Mouse (Mus musculus) stomach, embryonic 15.5 days (tissue): Measurements from ENCODE around the gene Hip1r. TPM values are rescaled to one million over a fixed set of nuclear protein-coding genes. Genes with fewer than 3 reads are reported as not detected.

Experiments used
- ATAC-seq: fragments of 200-750 bp; cut with Nextera tagmentation; 2 replicates; pipeline ENCODE4 v1.8.0; 2017; ENCODE audit warnings: low read depth, moderate number of reproducible peaks, moderate TSS enrichment; ENCODE audit not compliant: insufficient read depth, low FRiP score
- H3K27ac ChIP-seq: fragments of 300-500 bp; sonication (generic); 2 replicates; pipeline ENCODE4 v1.5.1; 2015; ENCODE audit warnings: mild to moderate bottlenecking, inconsistent platforms
- H3K27me3 ChIP-seq: fragments of 300-500 bp; sonication (generic); replicated peaks from 2 replicates; pipeline ENCODE4 v1.6.1; 2015; ENCODE audit warnings: inconsistent platforms
- H3K36me3 ChIP-seq: fragments of 300-500 bp; sonication (generic); 2 replicates; pipeline ENCODE4 v1.6.1; 2015; ENCODE audit warnings: inconsistent platforms
- H3K4me1 ChIP-seq: fragments of 300-500 bp; sonication (generic); 2 replicates; pipeline ENCODE4 v1.6.1; 2015; ENCODE audit warnings: inconsistent platforms
- H3K4me2 ChIP-seq: fragments of 300-500 bp; sonication (generic); 2 replicates; pipeline ENCODE4 v1.6.1; 2015; ENCODE audit warnings: mild to moderate bottlenecking, inconsistent platforms
- H3K4me3 ChIP-seq: fragments of 300-500 bp; sonication (generic); replicated peaks from 2 replicates; pipeline ENCODE4 v1.5.1; 2015; ENCODE audit warnings: inconsistent platforms
- H3K9ac ChIP-seq: fragments of 300-500 bp; sonication (generic); 2 replicates; pipeline ENCODE4 v1.6.1; 2015; ENCODE audit warnings: inconsistent platforms
- H3K9me3 ChIP-seq: fragments of 300-500 bp; sonication (generic); 2 replicates; pipeline ENCODE4 v1.6.1; 2016; ENCODE audit warnings: inconsistent platforms
- WGBS: fragments of 180-500 bp; shearing (Covaris S2); methylation state at CpG from one replicate; pipeline ENCODE4 v1.1.7; 2015; 5-methylcytosine and 5-hydroxymethylcytosine counted together
- polyA plus RNA-seq: library from polyadenylated mRNA; unstranded; fragments of >200 nt; fragmentation: Nextera tagmentation; extraction: Ambion mirVana; gene quantifications from 2 replicates; pipeline ENCODE4 v1.2.1, GENCODE M21; 2015

The Hip1r gene
- polyA plus RNA-seq, 1 experiment from 2014 or later = 27.0 TPM

- no peak overlapping the region for H3K9ac ChIP-seq
- H3K27me3 ChIP-seq = no peaks in the 10 kb centered on the region
- no peak overlapping the region for H3K27ac ChIP-seq
- ATAC-seq = no peak
- H3K36me3 ChIP-seq = no peaks in the 10 kb centered on the region
- no peaks in the 10 kb centered on the region for H3K9me3 ChIP-seq
- 55% methylated on average over 5 of the region's 5 CpGs for WGBS
- H3K4me2 ChIP-seq = no peak overlapping the region
- no peak overlapping the region for H3K4me3 ChIP-seq
- H3K4me1 ChIP-seq = no peaks in the 10 kb centered on the region
Measured at GRCm38 (mm10) chr5:123952365-123953045, 20.9 kb upstream of the Hip1r start.

- no peak overlapping the region for H3K9ac ChIP-seq
- H3K4me3 ChIP-seq = no peak overlapping the region
- no peaks in the 10 kb centered on the region for H3K27me3 ChIP-seq
- no peak overlapping the region for H3K27ac ChIP-seq
- no peaks in the 10 kb centered on the region for H3K36me3 ChIP-seq
- H3K4me1 ChIP-seq = no peaks in the 10 kb centered on the region
- 95% methylated on average over 8 of the region's 8 CpGs for WGBS
- H3K9me3 ChIP-seq = no peaks in the 10 kb centered on the region
- no peak overlapping the region for H3K4me2 ChIP-seq
- no peak for ATAC-seq
Measured at GRCm38 (mm10) chr5:123957213-123957612, 16.2 kb upstream of the Hip1r start.

- H3K9ac ChIP-seq = no peak overlapping the region
- H3K36me3 ChIP-seq = no peaks in the 10 kb centered on the region
- H3K4me3 ChIP-seq = no peak overlapping the region
- H3K27ac ChIP-seq = no peak overlapping the region
- WGBS = 73% methylated on average over 3 of the region's 3 CpGs
- no peaks in the 10 kb centered on the region for H3K27me3 ChIP-seq
- H3K9me3 ChIP-seq = no peaks in the 10 kb centered on the region
- H3K4me2 ChIP-seq = no peak overlapping the region
- H3K4me1 ChIP-seq = no peaks in the 10 kb centered on the region
- ATAC-seq = no peak
Measured at GRCm38 (mm10) chr5:123959018-123959417, 14.4 kb upstream of the Hip1r start.

GRCm38 (mm10) chr5:123960129-123960528 is 13.3 kb upstream of the Hip1r start:
- Histone ChIP-seq H3K4me1 (no peaks in the 10 kb centered on the region), H3K9ac (no peak overlapping the region), H3K9me3 (no peaks in the 10 kb centered on the region), H3K4me2 (no peak overlapping the region), H3K36me3 (no peaks in the 10 kb centered on the region), H3K27ac (no peak overlapping the region), H3K27me3 (no peaks in the 10 kb centered on the region), H3K4me3 (no peak overlapping the region)
- 50% methylated on average over 8 of the region's 8 CpGs for WGBS
- no peak for ATAC-seq

GRCm38 (mm10) chr5:123961046-123961445 is 12.4 kb upstream of the Hip1r start:
- Histone ChIP-seq H3K4me1 (no peaks in the 10 kb centered on the region), H3K9ac (no peak overlapping the region), H3K27ac (no peak overlapping the region), H3K36me3 (no peaks in the 10 kb centered on the region), H3K4me3 (no peak overlapping the region), H3K27me3 (no peaks in the 10 kb centered on the region), H3K9me3 (no peaks in the 10 kb centered on the region), H3K4me2 (no peak overlapping the region)
- 80% methylated on average over 12 of the region's 12 CpGs for WGBS
- ATAC-seq = no peak

GRCm38 (mm10) chr5:123964208-123964607 is 9.2 kb upstream of the Hip1r start:
- no peak overlapping the region for H3K9ac ChIP-seq
- no peak overlapping the region for H3K4me3 ChIP-seq
- H3K36me3 ChIP-seq = no peaks in the 10 kb centered on the region
- H3K27ac ChIP-seq = no peak overlapping the region
- 88% methylated on average over 4 of the region's 4 CpGs for WGBS
- H3K4me2 ChIP-seq = no peak overlapping the region
- H3K4me1 ChIP-seq = no peaks in the 10 kb centered on the region
- no peaks in the 10 kb centered on the region for H3K9me3 ChIP-seq
- ATAC-seq = no peak
- no peaks in the 10 kb centered on the region for H3K27me3 ChIP-seq

- Histone ChIP-seq H3K36me3 (no peaks in the 10 kb centered on the region), H3K27me3 (no peaks in the 10 kb centered on the region), H3K4me1 (no peaks in the 10 kb centered on the region), H3K9me3 (no peaks in the 10 kb centered on the region), H3K27ac (no peak overlapping the region), H3K4me2 (no peak overlapping the region), H3K9ac (no peak overlapping the region), H3K4me3 (no peak overlapping the region)
- WGBS = 63% methylated on average over 2 of the region's 2 CpGs
- ATAC-seq = no peak
Measured at GRCm38 (mm10) chr5:123966759-123967158, 6.7 kb upstream of the Hip1r start.

GRCm38 (mm10) chr5:123968468-123968867 is 5.0 kb upstream of the Hip1r start:
- Histone ChIP-seq H3K27me3 (peaks cover 6% of the 10 kb centered on the region; the same call in 1 of the 2 replicates), H3K9ac (no peak overlapping the region), H3K4me1 (peaks cover 5% of the 10 kb centered on the region; the same call in 1 of the 2 replicates), H3K36me3 (no peaks in the 10 kb centered on the region), H3K27ac (no peak overlapping the region), H3K4me3 (no peak overlapping the region), H3K9me3 (no peaks in the 10 kb centered on the region), H3K4me2 (no peak overlapping the region)
- 57% methylated on average over 5 of the region's 5 CpGs for WGBS
- no peak for ATAC-seq

GRCm38 (mm10) chr5:123969216-123969615 is 4.2 kb upstream of the Hip1r start:
- no peak overlapping the region for H3K4me3 ChIP-seq
- H3K9ac ChIP-seq = no peak overlapping the region
- no peaks in the 10 kb centered on the region for H3K36me3 ChIP-seq
- H3K9me3 ChIP-seq = no peaks in the 10 kb centered on the region
- H3K4me1 ChIP-seq = peaks cover 5% of the 10 kb centered on the region; the same call in 1 of the 2 replicates
- no peak overlapping the region for H3K4me2 ChIP-seq
- peaks cover 6% of the 10 kb centered on the region; the same call in 1 of the 2 replicates for H3K27me3 ChIP-seq
- whole genome bisulfite sequencing = 74% methylated on average over 8 of the region's 8 CpGs
- no peak for ATAC-seq
- H3K27ac ChIP-seq = no peak overlapping the region

- Histone ChIP-seq H3K9me3 (no peaks in the 10 kb centered on the region), H3K36me3 (no peaks in the 10 kb centered on the region), H3K4me2 (no peak overlapping the region), H3K27ac (no peak overlapping the region), H3K27me3 (peaks cover 6% of the 10 kb centered on the region; the same call in 1 of the 2 replicates), H3K4me3 (no peak overlapping the region), H3K4me1 (peaks cover 9% of the 10 kb centered on the region; the same call in 1 of the 2 replicates), H3K9ac (no peak overlapping the region)
- no peak for ATAC-seq
- WGBS = 85% methylated on average over 4 of the region's 4 CpGs
Measured at GRCm38 (mm10) chr5:123970576-123970975, 2.9 kb upstream of the Hip1r start.

GRCm38 (mm10) chr5:123972453-123972852 is 975 bp upstream of the Hip1r start:
- H3K4me2 ChIP-seq = no peak overlapping the region
- H3K9me3 ChIP-seq = no peaks in the 10 kb centered on the region
- H3K36me3 ChIP-seq = no peaks in the 10 kb centered on the region
- peaks cover 15% of the 10 kb centered on the region for H3K4me1 ChIP-seq
- no peak overlapping the region for H3K9ac ChIP-seq
- peaks cover 6% of the 10 kb centered on the region; the same call in 1 of the 2 replicates for H3K27me3 ChIP-seq
- H3K4me3 ChIP-seq = no peak overlapping the region
- 68% methylated on average over 6 of the region's 6 CpGs for WGBS
- ATAC-seq = no peak
- no peak overlapping the region for H3K27ac ChIP-seq

GRCm38 (mm10) chr5:123974179-123974485 is 704 bp downstream of the Hip1r start:
- no peak for ATAC-seq
- Histone ChIP-seq H3K27me3 (peaks cover 6% of the 10 kb centered on the region; the same call in 1 of the 2 replicates), H3K4me3 (peak overlapping the region; percentile 74), H3K4me2 (peak overlapping the region; percentile 78), H3K9me3 (no peaks in the 10 kb centered on the region), H3K36me3 (no peaks in the 10 kb centered on the region), H3K27ac (peak overlapping the region; percentile 84), H3K9ac (peak overlapping the region; percentile 69), H3K4me1 (peaks cover 17% of the 10 kb centered on the region)
- under 1% methylated on average over 14 of the region's 14 CpGs for WGBS
